Mouse (Mus musculus): ENCODE measurements at regions not wholly inside any gene's neighbourhood (a gene's known extent, or its start where the extent isn't known, plus 50 kb on each side); places are given as distances from the start of the nearest gene placed in this dataset.
"Not testable (repeated sequence)": the region's sequence is repeated elsewhere in the genome, so short reads cannot be mapped to it uniquely, and the experiment has no call there.

GRCm38 (mm10) chr3:21891819-21892480, 184.5 kb upstream of the Tbl1xr1 start:
- DNase-seq: peak; percentile 12 to 23

GRCm38 (mm10) chr3:21892864-21893404, 183.5 kb upstream of the Tbl1xr1 start:
- DNase-seq: no peak

- no peak for DNase-seq
Measured at GRCm38 (mm10) chr3:21895551-21895950, 180.9 kb upstream of the Tbl1xr1 start.

- no peak for DNase-seq
Measured at GRCm38 (mm10) chr3:21898241-21898640, 178.2 kb upstream of the Tbl1xr1 start.

GRCm38 (mm10) chr3:21905384-21906073, 170.9 kb upstream of the Tbl1xr1 start:
- peak; percentile 45 to 57 for DNase-seq

GRCm38 (mm10) chr3:21908828-21909227, 167.6 kb upstream of the Tbl1xr1 start:
- no peak for DNase-seq

GRCm38 (mm10) chr3:21910080-21910479, 166.4 kb upstream of the Tbl1xr1 start:
- no peak for DNase-seq

GRCm38 (mm10) chr3:21911071-21911470, 165.4 kb upstream of the Tbl1xr1 start:
- no peak for DNase-seq

GRCm38 (mm10) chr3:21917228-21917910, 159.1 kb upstream of the Tbl1xr1 start:
- DNase-seq: no peak

GRCm38 (mm10) chr3:21918431-21918830, 158.0 kb upstream of the Tbl1xr1 start:
- DNase-seq: no peak

GRCm38 (mm10) chr3:21919931-21920330, 156.5 kb upstream of the Tbl1xr1 start:
- DNase-seq: no peak

GRCm38 (mm10) chr3:21931951-21932350, 144.5 kb upstream of the Tbl1xr1 start:
- DNase-seq: no peak

GRCm38 (mm10) chr3:21932696-21933095, 143.8 kb upstream of the Tbl1xr1 start:
- not testable (repeated sequence) for DNase-seq

GRCm38 (mm10) chr3:21934731-21935271, 141.7 kb upstream of the Tbl1xr1 start:
- peak; percentile 8 to 38 for DNase-seq

- DNase-seq: peak; percentile 99 to 100
Measured at GRCm38 (mm10) chr3:21935571-21936261, 140.7 kb upstream of the Tbl1xr1 start.

GRCm38 (mm10) chr3:21936262-21936603, 140.2 kb upstream of the Tbl1xr1 start:
- no peak for DNase-seq

GRCm38 (mm10) chr3:21936616-21937015, 139.8 kb upstream of the Tbl1xr1 start:
- peak in 1 of 2 experiments; percentile 41 for DNase-seq

- peak in 1 of 2 experiments; percentile 14 for DNase-seq
Measured at GRCm38 (mm10) chr3:21937281-21938035, 139.0 kb upstream of the Tbl1xr1 start.

- peak; percentile 78 to 90 for DNase-seq
Measured at GRCm38 (mm10) chr3:21938071-21938848, 138.2 kb upstream of the Tbl1xr1 start.

GRCm38 (mm10) chr3:21939738-21940137, 136.7 kb upstream of the Tbl1xr1 start:
- no peak for DNase-seq

GRCm38 (mm10) chr3:21941596-21941995, 134.9 kb upstream of the Tbl1xr1 start:
- DNase-seq: no peak

All from cerebellum, postnatal 10 days (tissue).